Mouse (Mus musculus): ENCODE data around the gene Notch2.
"Not testable (repeated sequence)": the region's sequence is repeated elsewhere in the genome, so short reads cannot be mapped to it uniquely, and the experiment has no call there.

The Notch2 gene

GRCm38 (mm10) chr3:98104851-98105471, 91.6 kb downstream of the Notch2 start:
- DNase-seq (ENCODE audit: low spot score), result no peak

- no peak for DNase-seq (ENCODE audit: low spot score)
Measured at GRCm38 (mm10) chr3:98105496-98105895, 92.2 kb downstream of the Notch2 start.

GRCm38 (mm10) chr3:98106115-98106514, 92.8 kb downstream of the Notch2 start:
- no peak for DNase-seq (ENCODE audit: low spot score)

GRCm38 (mm10) chr3:98106590-98107313, 93.4 kb downstream of the Notch2 start:
- DNase-seq (ENCODE audit: low spot score), result peak; percentile 63

- no peak for DNase-seq (ENCODE audit: low spot score)
Measured at GRCm38 (mm10) chr3:98108416-98108815, 95.1 kb downstream of the Notch2 start.

GRCm38 (mm10) chr3:98108866-98109265, 95.5 kb downstream of the Notch2 start:
- no peak for DNase-seq (ENCODE audit: low spot score)

- no peak for DNase-seq (ENCODE audit: low spot score)
Measured at GRCm38 (mm10) chr3:98110610-98111009, 97.3 kb downstream of the Notch2 start.

GRCm38 (mm10) chr3:98118252-98118651, 104.9 kb downstream of the Notch2 start:
- DNase-seq (ENCODE audit: low spot score), result no peak

GRCm38 (mm10) chr3:98119338-98119737, 106.0 kb downstream of the Notch2 start:
- DNase-seq (ENCODE audit: low spot score), result no peak

- no peak for DNase-seq (ENCODE audit: low spot score)
Measured at GRCm38 (mm10) chr3:98120884-98121283, 107.6 kb downstream of the Notch2 start.

GRCm38 (mm10) chr3:98127775-98128174, 114.4 kb downstream of the Notch2 start:
- DNase-seq (ENCODE audit: low spot score), result no peak

GRCm38 (mm10) chr3:98128716-98129115, 115.4 kb downstream of the Notch2 start:
- DNase-seq (ENCODE audit: low spot score), result no peak

GRCm38 (mm10) chr3:98132140-98132539, 118.8 kb downstream of the Notch2 start:
- not testable (repeated sequence) for DNase-seq (ENCODE audit: low spot score)

- no peak for DNase-seq (ENCODE audit: low spot score)
Measured at GRCm38 (mm10) chr3:98132636-98133035, 119.3 kb downstream of the Notch2 start.

- no peak for DNase-seq (ENCODE audit: low spot score)
Measured at GRCm38 (mm10) chr3:98141456-98141855, 128.1 kb downstream of the Notch2 start.

- no peak for DNase-seq (ENCODE audit: low spot score)
Measured at GRCm38 (mm10) chr3:98142862-98143261, 129.5 kb downstream of the Notch2 start.

GRCm38 (mm10) chr3:98145204-98145603, 131.9 kb downstream of the Notch2 start:
- DNase-seq (ENCODE audit: low spot score), result no peak

- no peak for DNase-seq (ENCODE audit: low spot score)
Measured at GRCm38 (mm10) chr3:98146471-98147410, 133.4 kb downstream of the Notch2 start.

GRCm38 (mm10) chr3:98147706-98148105, 134.4 kb downstream of the Notch2 start:
- no peak for DNase-seq (ENCODE audit: low spot score)

- no peak for DNase-seq (ENCODE audit: low spot score)
Measured at GRCm38 (mm10) chr3:98149881-98150280, 136.6 kb downstream of the Notch2 start.

- DNase-seq (ENCODE audit: low spot score), result no peak
Measured at GRCm38 (mm10) chr3:98151016-98151415, 137.7 kb downstream of the Notch2 start.

- DNase-seq (ENCODE audit: low spot score), result no peak
Measured at GRCm38 (mm10) chr3:98153460-98153859, 140.1 kb downstream of the Notch2 start.

- DNase-seq (ENCODE audit: low spot score), result no peak
Measured at GRCm38 (mm10) chr3:98156158-98156557, 142.8 kb downstream of the Notch2 start.
